Mouse (Mus musculus): Measurements from ENCODE around the gene Spry2.

Spry2 gene

DNA sequence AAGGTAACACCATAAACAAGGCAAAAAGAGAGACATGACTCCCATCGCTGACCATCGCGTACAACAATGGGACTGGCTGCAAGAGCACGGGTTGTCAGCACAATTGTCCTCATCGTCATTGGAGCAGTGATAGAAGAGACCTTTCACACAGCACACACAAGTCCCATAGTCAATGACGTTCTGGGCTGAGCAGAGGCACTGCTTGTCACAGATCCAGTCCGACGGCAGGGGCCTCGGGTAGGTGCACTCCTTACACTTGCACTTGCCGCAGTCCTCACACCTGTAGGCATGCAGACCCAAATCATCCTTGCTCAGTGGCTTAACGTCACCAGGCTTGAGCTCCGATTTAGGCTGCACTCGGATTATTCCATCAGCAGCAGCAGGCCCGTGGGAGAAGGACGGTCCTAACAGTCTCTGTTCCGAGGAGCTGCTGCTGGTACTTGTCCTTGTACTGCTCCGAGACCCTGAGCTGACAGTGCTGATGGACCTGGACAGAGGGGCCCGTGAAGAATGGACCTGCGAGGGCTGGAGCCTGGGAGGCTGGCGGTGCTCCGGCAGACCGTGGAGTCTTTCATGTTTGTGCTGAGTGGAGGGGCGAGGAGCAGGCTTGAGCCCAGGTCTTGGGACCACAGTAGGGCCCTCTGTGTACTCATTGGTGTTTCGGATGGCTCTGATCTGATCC lies 3.5 kb downstream of the Spry2 start:
- peak; percentile 40 to 62 for DNase-seq

DNA sequence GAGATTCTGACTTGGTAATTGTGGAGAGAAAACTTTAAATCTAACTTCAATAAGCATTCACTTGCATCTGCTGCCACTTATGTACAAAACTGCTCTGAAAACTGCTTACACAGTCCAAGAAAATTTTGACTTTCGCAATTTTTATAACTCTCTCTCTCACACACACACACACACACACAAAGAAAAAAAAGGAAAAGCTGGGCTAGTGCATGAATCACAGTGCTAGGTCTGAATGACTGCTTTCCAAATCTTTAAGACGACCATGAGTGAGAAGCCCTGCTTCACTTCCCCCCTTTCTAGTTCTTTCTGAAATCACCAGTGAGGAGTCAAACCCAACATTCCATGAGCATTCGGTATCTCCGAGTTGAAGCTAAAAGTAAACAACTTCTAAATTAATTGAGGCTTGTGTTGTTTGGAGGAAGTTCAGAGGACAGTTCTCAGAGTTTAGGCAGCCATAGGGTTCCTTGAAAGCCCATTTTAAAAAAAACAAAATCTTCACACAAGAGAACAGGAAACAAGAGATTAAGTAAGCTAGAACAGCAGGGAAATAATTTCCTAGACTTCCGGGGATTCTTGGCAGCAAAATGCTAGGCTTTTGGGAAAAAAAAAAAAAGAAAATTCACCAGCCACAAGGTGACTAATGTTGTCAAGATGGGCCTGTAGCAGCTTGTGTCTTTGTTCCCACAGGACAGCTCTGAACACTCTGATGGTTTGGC lies 5.9 kb downstream of the Spry2 start:
- no peak for DNase-seq

DNA sequence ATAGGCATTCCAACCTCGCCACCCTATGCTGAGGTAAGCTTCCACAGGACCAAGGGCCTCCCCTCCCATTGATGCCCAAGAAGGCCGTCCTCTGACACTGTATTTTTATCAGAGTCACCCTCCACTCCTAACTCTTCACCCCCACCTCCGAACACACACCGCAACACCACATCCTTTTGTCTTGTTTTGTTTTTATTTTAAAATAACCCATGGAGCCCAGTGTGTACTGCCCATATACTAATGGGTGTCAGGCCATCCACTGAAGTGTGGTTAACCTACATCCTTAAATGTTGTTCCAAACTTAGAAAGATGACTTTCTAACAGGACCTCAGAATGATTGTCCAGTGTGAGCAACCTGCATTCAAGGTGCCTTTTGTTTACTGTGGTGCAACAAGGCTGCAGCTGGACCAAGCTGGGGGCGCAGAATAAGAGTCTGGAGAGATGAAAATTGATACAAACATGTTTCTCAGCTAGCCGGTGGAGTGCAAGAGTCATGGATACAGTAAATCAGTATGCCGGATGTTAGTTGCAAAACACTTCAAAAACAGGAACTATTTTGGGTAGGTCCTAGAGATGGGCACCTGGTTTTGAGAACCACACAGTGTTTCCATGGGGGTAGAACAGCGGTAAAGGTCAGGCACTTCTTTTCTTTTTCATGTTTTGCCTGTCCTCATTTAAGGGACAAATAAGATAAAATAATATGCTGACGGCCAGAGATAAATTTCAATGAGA lies 9.8 kb downstream of the Spry2 start:
- no peak for DNase-seq

DNA sequence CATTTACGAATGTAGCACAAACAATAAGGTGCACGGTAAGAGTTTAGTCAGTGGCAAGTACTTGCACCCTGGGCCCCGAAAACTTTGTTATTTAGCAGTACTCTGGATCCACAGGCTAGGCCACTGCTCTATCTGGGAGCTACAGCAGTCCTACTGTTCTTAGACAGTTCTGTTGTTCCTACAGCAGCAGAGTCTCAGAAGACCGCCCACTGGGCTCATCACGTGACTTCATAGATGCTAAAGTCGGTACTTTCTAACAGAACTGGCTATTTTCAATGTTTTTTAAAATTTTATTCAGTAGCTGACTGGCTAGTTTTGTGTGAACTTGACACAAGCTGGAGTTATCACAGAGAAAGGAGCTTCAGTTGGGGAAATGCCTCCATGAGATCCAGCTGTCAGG lies 11.4 kb downstream of the Spry2 start:
- DNase-seq: no peak

DNA sequence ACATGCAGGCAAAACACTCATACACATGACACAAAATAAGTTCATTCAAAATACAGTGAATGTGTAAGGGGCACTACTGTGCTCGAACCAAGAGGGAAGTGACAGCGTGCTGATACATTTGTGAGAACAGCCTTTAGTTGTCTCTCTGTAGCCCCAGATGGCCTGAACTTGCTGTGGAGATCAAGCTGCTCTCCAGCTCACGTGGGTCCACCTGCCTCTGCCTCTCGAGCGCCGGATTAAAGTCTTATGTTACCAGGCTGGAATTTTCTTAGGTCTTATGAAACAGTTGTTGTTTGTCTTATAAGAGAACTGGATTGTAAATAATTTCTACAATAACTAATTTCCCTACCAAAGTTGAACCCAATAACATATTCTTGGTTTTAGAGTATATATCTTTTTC lies 13.4 kb downstream of the Spry2 start:
- no peak for DNase-seq

DNA sequence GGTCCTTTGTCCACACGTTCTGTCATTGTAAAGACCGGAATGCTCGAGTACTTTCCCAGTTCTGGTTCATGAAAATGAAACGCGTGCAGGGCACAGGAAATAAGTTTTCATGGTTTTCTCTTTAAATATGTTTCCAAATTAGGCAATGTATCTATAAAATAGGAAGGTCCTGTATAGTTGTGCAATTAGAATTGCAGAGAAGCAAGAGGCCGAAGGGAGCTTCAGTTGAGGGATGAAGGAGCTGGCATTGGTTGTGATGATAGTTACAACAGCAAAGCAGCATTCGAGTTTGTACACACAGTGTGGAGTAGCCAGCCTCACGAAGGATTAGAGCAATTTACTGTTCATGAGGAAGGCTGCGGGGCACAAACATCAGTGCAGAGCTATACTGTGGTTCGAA lies 18.3 kb downstream of the Spry2 start:
- DNase-seq: no peak

DNA sequence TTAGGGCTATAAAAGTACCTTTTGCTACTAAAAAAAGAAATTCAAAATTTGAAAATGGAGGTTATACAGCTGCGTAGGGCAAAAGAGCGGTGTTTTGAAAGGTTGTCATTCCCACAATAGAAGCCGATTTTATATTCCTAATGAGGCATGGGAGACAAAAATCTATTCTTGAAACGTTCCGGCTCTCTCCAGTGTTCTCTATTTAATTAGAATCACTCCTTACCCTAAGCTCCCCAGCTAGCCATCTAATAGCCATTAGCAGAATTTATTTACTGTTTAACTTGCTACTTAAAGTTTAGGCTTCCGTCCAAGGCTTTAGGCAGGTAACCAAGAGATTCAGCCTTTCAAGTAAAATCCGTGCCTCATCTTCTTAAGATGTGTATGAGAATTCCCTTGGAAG lies 20.2 kb downstream of the Spry2 start:
- no peak for DNase-seq

DNA sequence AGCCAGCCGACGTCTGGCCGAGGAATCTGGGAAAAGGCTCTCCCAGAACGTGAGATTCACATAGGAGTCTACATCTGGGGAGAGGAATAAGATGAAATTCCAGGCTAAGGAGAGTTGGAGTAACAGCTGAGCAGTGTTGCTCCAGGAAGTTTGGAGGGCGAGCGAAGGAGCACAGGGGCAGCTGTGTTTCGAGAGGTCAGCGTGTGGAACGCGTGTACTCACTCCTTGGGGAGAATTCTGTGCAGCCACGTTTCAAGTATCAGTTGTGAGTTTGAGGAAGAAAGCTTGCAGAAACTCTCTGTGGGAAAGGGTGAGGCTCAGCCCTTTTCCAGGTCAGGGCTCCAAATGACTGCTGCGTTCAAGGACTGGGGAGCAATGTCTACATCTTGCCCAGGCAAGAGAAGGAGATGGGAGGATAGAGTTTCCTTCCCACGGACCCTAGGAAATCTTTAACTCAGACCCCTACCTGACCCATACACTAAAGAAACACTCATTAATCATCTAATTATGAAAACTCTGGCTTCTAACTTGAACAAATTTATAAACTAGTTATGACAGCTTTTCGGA lies 26.2 kb downstream of the Spry2 start:
- DNase-seq: no peak

DNA sequence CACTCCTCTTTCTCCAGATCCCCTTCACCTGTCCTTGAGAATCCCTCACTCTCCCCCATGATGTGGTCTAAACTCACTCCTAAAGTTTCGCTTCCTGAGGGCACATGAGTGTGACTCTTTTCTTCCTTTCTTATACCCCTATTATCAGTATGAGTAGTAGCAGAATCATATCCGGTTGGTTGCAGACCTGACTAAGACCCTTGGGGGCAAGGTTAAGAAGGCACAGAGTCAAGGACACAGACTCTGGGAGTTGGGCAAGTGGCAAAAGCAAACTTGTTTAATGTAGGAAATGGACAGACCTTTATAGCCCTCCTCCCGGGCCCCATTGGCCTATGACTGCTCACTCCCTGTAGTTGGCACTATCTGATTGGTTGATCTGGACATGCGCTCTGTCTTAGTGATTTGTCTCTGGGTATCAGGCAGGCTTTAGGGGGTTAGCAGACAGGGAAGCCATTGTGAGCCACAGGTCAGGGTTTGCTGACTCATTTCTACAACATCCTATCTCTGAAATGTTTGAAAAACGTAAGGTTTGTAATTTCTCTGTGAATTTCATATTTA lies 31.2 kb downstream of the Spry2 start:
- no peak for DNase-seq

DNA sequence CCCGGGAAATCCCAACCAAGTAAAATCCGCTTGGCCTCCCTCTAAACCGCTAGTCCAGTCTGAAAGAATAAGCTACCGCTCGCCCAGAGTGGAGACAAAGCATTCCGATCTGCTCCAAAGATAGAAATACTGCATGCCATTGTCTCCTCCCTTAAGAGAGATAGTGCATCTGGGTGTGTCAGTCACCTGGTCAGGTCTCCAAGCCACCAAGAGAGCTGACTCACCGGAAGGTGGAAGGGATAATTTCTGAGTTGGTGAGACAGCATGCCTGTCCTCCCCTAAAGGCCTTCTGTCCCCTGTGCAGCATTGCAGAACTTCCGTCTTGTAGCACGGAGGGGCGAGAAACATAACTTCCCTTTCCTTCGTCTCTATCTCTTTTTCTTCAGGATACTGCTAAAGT lies 34.4 kb downstream of the Spry2 start:
- no peak for DNase-seq

DNA sequence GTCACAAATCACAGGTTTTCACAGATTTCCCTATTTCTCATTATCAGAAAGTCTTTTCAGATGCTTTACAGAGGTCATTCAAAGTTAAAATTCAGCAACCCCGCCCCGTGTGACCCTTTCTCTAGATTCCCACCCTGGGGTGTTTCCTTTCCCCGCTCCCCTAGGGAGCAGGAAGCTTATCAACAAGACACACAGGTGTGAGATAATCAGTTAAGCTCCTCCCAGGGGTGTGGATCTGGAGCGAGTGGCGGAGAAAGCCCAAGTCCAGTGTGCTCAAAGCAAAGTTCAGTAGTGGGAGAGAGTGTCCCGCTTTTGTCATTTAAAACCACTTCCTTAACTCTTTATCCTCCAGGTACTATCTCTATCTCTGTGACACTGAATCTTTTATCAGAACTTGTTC lies 35.7 kb downstream of the Spry2 start:
- DNase-seq: no peak

DNA sequence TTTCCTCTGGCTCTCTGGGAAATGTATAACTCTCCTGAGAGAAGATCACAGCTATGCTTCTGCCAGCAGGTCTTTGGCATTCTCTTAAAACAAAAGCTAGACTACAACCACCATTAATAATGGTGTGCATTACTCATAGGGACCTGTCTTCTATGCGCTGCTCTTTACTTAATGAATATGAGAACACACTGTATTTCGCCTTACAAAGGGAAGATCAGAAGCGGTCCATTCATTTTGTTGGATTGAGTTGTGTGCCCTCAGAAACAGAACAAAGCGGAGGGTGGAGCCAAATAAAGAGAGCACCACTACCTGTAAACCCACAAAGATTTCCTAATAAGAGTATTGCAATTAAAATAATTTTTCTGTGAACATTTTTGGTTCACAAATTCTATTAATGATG lies 36.3 kb downstream of the Spry2 start:
- no peak for DNase-seq

DNA sequence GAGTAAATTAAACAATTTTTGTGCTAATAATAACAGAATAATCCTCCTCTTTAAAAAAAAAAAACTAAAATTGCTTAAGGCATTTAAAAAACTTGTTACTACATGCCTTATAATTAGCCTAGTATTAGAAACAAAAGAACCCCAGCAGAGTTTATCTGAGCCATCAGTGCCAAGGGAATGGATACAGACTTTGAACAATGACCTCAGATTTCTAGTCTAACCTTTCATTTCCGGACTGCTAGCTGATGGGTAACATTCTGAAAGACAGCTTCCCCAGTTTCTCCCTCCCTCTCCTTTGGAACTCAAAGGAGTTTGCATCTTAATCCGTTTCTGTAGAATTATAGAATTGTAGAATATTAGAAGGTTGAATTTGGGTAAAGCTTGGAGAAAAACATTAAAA lies 36.7 kb downstream of the Spry2 start:
- no peak for DNase-seq

DNA sequence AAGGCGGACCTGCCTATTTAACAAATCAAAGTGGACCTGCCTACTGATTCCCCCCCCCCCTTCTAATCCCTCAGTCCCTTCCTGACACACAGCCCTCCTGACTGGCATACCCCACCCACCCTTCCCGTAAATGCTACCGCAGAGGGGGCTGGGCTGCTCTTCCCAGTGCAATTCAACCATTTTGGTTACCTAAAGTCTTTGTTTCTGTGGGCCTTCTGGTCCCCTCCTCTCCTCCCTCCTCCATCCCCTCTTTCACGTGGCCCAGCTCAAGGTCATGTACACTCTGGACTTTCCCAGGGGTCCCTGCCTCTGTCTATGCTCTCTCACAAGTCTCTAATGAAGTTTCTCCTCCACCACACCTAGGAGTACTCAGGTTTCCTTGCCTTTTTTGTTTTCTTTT lies 37.3 kb downstream of the Spry2 start:
- DNase-seq: no peak

DNA sequence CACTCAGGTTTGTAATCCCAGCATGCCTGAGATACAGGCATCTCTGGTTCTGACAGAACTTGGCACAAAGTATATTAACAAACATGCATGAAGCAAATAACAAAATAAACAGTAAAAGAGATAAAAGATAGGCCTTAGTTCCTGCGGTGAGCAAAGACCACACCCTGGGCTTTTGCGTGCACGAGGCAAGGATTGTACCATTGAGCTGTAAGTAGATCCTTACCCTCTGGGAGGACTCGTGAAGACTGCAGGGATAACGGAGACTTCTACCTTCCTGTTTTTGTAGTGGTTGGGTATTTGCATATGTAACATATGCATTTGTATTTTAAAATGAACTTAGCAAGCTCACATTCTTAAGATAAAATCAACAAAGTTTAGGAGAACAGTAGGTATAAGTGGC lies 37.7 kb downstream of the Spry2 start:
- DNase-seq: no peak

DNA sequence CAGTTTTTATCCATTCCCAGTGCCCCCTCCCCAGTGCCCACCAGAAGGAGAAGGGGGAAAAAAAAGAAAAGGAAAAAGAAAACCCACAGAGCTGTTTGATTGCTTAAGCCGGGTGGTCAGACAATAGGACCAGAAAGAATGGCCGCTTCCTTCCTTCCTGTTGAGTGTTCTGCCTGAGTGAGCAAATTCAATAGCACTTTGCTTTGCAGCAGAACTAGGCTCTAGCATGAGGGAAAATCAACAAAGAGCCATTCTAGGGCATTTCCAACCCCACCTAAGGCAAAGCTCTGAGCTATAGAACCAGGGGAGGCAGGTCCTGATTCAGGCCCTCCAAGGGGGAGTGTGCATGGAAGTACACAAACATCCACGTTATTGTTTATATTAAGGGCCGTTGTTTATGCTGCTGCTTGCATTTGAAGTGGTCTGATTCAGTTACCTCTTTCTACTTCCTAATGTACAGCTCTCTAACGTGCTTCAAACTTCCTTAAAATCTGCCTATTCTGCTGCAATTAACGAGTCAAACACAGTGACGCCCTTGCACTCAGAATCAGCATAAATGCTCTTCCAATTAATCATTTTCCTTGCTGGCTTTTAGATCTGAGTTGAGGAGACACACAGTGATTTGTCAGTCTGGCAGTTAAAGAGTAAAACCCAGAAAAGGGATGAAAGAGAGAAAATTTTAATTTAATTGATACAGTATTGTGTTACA lies 45.1 kb downstream of the Spry2 start:
- DNase-seq: peak; percentile 3 to 6
